Mouse (Mus musculus): ENCODE measurements around the gene Gjc3.
"Not testable (repeated sequence)": the region's sequence is repeated elsewhere in the genome, so short reads cannot be mapped to it uniquely, and the experiment has no call there.

The Gjc3 gene

GRCm38 (mm10) chr5:137962945-137963344 lies at the start of gene Gjc3:
Gene Gjc3 (minus strand): TSS chr5:137963098.
- no peak for DNase-seq (ENCODE audit: low read depth, low spot score)

DNA sequence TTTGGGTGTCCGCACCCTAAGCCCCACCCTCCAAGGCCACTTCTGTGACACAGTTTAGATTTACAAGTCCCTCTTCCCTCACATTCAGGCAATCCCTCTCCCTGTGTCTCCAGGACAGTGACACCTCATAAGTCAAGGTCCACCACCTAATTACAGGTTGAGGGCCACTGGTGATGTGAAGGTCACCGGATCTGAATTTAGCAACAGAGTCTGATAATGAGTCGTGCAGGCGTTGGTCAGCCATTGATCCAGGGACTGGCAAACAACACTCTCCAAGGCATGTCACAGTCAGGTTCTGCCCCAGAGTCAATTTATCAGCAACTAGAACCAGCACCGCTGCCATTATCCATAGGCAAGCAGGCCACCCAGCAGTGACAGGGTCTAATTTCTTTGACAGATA lies 49.5 kb upstream of the Gjc3 start:
- no peak for DNase-seq (ENCODE audit: low read depth, low spot score)

DNA sequence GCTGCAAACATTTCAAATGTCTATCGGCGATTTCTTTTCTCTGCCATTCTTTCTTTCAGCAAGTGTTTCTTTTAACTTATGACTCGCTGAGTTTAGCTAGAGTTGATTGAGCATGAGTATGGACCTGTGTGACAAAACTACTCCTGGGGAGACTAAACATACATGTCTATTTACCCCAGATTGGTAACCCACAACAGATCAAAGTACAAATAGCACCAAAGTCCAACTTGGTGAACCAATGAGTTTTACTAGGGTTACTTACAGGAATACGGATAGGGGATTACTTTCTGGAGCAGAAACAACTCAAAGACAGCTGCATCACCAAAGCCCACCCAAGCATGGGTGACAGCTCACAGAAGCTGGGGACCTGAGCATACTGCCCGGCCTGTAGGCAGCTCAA lies 46.5 kb upstream of the Gjc3 start:
- DNase-seq (ENCODE audit: low read depth, low spot score) = no peak

DNA sequence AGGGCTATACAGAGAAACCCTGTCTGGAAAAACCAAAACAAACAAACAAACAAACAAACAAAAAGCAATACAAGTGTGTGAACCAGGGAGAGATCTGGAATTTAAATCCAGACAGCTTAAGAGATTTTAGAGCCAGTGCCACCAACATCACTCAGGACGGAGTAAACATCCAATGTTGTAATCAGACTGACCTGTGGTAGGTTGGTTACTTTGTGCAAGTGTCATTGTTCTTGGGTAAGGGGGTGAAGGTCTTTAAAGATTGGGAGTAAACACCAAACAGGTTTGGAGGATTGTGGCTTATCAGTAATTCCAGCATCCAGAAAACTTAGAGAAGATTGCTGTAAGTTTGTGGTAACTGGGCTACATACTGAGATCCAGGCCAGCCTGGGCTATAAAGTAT lies 23.5 kb upstream of the Gjc3 start:
- no peak for DNase-seq (ENCODE audit: low read depth, low spot score)

DNA sequence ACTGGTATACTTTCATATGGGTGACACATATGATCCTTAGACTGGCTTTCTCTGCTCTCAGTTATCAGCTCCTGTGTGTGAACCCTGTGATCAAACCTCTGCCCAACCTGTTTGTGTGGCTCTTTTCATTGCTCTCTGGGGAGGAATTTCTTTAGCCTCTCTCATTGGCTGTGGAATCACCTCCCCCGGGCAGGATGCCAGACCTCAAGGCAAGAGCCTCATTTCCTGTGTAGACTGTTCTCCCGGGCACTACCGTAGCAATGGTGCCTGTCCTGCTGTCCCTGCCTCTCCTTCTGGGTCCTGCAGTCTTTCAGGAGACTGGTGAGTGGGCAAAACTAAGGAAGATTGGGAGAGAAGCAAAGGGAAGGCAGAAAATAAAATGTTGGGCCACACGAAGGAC lies 18.4 kb upstream of the Gjc3 start, which contains the start of gene Azgp1:
Azgp1 (plus strand) TSS at position 221 of the 400 bp plus-strand sequence.
- no peak for DNase-seq (ENCODE audit: low read depth, low spot score)

- no peak for DNase-seq (ENCODE audit: low read depth, low spot score)
These were observed 16.2 kb upstream of the Gjc3 start for GRCm38 (mm10) chr5:137979081-137979480.

GRCm38 (mm10) chr5:137977291-137977690 lies 14.4 kb upstream of the Gjc3 start:
- DNase-seq (ENCODE audit: low read depth, low spot score) = no peak

DNA sequence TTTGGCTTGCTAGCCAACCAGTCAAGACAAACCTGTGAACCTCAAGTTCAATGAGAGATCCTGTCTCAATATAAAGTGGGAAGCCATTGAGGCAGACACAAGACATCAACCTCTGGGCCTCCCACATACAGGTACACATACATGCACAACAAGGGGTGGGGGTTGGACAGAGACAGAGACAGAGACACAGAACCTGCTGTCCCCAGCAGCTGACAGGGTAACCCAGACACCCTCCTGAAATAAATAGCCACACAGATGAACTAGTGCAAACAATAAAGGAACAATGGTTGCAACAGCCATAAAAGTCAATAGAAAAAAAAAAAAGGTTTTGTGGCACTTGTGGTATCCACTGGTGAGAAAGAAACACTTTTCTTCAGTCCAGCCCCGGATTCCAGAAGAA lies 12.5 kb upstream of the Gjc3 start:
- no peak for DNase-seq (ENCODE audit: low read depth, low spot score)

GRCm38 (mm10) chr5:137974724-137975123 lies 11.8 kb upstream of the Gjc3 start:
- DNase-seq (ENCODE audit: low read depth, low spot score) = no peak

DNA sequence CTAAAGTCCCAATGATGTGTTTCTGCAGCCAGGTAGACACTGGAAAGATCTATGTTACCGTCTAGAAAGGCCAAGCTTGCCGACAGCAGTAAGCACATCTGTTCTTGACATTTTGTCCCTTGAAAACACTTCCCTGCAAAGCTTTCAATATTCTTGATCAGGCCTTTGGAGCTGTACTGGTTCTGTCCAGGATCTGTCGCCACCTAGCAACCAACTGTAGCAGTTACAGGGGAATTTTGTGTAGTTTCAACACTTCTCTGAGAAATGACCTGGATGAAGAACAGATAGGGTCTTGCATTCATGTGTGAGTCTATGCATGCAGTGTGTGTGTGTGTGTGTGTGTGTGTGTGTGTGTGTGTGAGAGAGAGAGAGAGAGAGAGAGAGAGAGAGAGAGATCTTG lies 10.8 kb upstream of the Gjc3 start:
- no peak for DNase-seq (ENCODE audit: low read depth, low spot score)

DNA sequence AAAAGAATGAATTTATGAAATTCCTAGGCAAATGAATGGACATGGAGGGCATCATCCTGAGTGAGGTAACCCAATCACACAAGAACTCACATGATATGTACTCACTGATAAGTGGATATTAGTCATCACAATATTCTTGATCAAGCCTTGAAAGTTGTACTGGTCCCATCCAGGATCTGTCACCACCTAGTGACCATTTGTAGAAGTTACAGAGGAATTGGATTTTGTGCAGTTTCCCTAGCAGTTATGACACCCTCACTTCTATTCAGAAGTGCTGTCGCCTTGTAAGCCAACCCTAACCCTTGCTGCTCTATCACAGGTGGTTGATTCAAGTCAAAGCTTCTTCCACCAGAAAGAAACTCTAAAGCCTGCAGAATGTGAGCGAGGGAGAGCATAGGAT lies 10.3 kb upstream of the Gjc3 start:
- DNase-seq (ENCODE audit: low read depth, low spot score) = no peak

DNA sequence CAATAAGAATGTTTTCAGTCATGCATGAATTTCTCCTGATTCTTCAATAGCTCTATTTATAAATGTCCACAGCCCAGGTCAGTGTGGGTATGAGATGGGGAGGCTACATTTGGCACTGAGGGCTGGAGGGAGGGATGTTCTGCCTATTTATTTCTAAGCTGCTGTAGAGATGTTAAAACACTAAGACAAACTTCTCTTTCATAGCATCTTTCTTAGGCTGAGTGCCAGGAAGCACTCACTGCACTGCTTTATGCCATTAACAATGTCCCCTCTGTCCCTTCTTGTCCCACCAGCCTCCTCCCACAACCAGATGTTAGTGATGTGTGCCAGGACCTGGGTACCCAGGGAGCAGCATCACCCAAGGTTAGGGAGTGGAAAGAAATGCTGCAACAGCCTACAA lies 3.6 kb upstream of the Gjc3 start:
- DNase-seq (ENCODE audit: low read depth, low spot score) = no peak

DNA sequence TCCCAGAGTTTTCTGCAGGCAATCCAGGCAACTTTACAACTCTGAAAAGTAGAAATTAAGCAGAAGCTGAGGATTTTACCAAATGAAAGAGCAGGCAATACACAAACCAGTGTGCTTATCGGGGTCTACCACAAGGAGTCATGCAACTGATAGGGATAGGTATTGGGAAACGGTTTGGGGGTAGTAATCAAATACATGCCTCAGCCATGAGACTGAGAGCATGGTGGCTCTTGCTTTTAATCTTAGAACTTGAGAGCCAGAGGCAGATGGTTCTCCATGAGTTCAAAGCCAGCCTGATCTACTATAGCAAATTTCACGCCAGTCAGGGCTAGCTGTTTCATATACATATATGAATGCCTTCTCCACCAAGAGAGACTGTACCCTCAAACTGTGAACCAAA lies 6.5 kb downstream of the Gjc3 start:
- no peak for DNase-seq (ENCODE audit: low read depth, low spot score)

GRCm38 (mm10) chr5:137951218-137951617 lies 11.7 kb downstream of the Gjc3 start:
- DNase-seq (ENCODE audit: low read depth, low spot score) = no peak

GRCm38 (mm10) chr5:137947303-137947702 lies 15.6 kb downstream of the Gjc3 start:
- no peak for DNase-seq (ENCODE audit: low read depth, low spot score)

GRCm38 (mm10) chr5:137943133-137943532 lies 19.8 kb downstream of the Gjc3 start:
- DNase-seq (ENCODE audit: low read depth, low spot score) = no peak

GRCm38 (mm10) chr5:137940948-137941347 lies 21.9 kb downstream of the Gjc3 start:
- DNase-seq (ENCODE audit: low read depth, low spot score) = no peak

GRCm38 (mm10) chr5:137937238-137937637 lies 25.7 kb downstream of the Gjc3 start:
- DNase-seq (ENCODE audit: low read depth, low spot score) = no peak

DNA sequence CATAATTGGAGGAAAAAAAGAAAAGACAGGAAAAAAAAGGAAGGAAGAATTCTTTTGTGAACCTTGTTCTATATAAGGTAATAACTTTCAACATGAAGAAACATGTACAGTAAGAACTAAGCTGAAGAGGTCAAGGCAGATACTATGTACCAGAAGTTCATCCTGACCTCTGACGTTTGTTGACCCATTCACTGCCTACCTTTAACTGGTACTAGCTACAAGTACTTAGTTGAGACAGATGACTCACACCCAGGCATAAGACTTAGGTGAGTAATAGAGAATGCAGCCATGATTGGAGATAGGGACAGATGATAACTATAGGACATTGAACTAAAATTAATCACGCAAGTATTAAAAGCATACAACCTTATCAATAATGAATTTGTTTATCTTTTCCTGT lies 26.4 kb downstream of the Gjc3 start:
- DNase-seq (ENCODE audit: low read depth, low spot score) = no peak

GRCm38 (mm10) chr5:137933934-137934333 lies 29.0 kb downstream of the Gjc3 start:
- not testable (repeated sequence) for DNase-seq (ENCODE audit: low read depth, low spot score)

GRCm38 (mm10) chr5:137928439-137928838 lies 34.5 kb downstream of the Gjc3 start:
- no peak for DNase-seq (ENCODE audit: low read depth, low spot score)

DNA sequence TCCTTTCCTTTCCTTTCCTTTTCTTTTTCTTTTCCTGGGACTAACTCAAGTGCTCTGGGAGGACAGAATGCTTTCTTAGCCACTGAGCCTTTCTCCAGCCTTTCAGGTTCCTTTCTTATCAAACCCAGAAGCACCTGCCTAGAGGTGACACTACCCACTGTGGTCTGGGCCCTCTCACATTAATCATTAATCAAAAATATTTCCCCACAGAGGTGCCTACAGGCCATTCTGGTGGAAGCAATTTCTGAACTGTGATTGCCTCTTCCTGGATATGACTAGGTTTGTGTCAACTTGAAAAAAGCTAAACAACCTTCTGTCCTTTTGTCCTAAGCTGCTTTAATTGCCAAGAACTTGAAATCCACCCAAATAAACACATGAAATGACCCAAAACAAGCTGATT lies 40.7 kb downstream of the Gjc3 start:
- DNase-seq (ENCODE audit: low read depth, low spot score) = no peak

DNA sequence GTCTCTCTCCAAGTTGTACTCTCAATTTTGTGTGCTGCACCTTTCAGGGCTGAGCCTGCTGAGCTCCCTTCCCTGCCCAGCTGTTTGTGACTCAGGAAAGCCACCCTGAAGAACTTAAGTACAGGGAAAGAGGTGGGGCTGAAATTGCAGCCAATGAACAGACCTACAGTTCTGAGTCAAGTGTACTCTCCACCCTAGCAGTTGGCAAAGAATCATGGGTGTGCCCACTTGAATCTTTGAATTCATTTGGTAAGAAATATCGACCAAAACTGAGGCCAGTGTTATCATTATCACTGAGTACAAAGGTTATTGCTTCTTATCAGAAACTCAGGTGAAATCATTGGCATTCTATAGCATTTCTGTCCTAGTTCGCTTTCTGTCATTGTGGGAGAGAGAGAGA lies 41.4 kb downstream of the Gjc3 start, which contains the start of gene Cyp3a13:
Cyp3a13 (minus strand) TSS at position 88 of the 400 bp plus-strand sequence.
- DNase-seq (ENCODE audit: low read depth, low spot score) = no peak

- peak; percentile 11 for DNase-seq (ENCODE audit: low read depth, low spot score)
These were observed 47.3 kb downstream of the Gjc3 start for GRCm38 (mm10) chr5:137915550-137915949.

Data from retina, adult 2 months (tissue).